Mouse (Mus musculus) CD4-positive helper T cell, adult 2 months (primary cell): Measurements from ENCODE around the gene Ext2.

ENCODE experiments used
- DNase-seq: peaks from one replicate; pipeline ENCODE4 v3.0.0-alpha.2; 2012; ENCODE audit warnings: low read depth, missing footprints, low spot score

Ext2 gene

DNA sequence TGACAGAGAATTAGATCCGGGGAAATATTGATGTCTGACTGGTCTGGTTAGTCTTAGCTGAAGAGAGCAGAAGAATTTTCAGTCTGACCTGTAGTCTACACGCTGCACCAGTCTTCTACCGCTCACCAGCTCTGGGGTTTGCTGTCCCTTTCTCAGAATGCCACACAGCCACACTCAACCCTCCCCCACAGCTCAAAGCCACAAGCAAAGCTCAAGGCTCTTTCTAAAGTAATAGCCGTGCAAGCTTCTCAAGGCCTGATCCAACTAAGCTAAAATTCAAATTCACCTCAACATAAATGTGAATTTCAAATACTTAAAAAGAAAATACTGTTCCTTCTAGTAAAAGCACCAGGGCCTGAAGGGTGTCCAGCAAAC is 45.3 kb downstream of the Ext2 start:
- no peak for DNase-seq

DNA sequence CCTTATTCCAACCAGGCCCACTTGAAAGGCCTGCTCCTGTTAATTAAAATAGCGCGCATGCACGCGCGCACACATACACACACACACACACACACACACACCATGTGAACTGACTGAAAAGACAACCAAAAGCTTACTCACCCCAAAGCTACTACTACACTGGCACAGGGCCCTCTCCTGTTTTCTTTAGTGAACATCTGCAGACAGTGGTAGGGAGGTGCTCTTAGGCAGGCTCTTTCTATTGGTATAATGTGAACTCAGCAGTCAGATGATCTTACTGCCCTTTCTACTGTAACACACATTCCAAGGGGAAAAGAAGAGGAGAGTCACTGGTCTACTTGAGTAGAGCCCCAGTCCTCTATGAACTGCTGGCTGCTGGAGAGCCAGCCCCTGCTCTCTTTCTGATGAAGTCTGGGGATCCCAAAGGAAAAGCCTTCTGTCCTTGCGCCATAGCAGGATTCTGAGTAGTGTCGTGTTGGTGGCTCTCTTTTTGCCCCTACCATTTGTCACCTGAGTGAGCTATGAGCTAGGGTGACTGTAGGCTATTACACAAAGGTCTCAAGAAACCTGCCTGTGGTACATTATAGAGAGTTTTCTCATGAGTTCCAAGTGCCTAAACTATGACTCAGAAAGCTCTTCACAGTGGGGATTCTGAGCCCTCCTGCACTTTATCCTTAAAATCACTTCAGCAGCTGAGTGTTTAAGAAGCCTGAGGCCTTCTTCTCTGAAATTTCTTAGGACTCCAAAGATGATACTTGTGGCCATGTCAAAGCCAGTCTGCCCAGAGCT is 45.9 kb downstream of the Ext2 start:
- DNase-seq = no peak

DNA sequence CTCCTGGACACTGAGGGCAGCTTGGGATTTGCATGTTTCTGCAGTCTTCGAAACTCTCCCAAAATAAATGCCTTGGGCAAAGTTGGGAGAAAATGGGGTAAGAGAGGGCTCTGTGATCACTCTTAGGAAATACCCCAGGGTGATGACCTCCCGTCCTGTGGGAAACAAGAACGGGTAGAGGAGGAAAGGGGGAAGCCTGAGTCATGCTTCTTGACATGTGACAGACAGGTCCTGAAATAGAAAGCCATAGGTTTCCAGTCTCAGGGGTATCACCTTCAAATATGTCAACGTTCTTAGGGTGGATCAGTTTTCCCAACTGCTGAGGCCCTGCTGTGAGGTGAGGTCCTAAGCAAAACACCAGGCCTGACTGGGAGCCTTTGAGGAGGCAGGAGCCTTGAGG is 46.9 kb downstream of the Ext2 start:
- DNase-seq = no peak

DNA sequence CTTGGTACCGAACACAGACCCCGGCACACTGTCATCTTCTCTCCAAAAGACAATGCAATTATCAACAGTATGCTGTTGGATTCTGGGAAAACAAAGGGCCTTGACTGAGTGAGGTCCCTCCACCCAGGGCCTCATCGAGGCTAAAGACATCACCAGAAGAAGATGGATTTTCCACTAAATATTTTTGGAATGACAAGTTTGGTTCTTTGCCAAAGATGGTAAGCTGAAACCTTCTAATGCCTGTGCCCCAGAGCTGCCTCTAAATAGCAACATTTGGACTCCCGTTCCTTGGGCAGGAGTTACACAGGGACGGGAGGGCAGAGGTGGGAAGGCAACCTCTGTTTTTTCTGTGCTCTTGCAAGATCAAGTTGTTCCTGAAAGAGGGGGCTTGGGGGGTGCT is 47.4 kb downstream of the Ext2 start:
- no peak for DNase-seq

DNA sequence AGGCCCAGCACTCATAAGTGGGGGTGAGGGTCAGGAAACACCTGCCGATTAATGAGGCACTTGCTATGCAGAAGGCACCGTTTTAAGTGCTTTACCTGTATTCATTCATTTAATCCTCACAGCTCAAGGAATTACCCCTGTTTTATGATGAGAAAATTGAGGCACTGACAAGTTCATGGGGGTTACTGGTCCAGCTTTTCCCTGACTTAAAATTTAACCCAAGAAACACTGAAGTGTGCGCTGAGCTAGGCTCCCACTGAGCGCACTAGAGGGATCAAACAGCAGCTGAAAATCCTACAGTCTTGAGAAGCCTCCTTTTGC is 49.6 kb downstream of the Ext2 start:
- no peak for DNase-seq

DNA sequence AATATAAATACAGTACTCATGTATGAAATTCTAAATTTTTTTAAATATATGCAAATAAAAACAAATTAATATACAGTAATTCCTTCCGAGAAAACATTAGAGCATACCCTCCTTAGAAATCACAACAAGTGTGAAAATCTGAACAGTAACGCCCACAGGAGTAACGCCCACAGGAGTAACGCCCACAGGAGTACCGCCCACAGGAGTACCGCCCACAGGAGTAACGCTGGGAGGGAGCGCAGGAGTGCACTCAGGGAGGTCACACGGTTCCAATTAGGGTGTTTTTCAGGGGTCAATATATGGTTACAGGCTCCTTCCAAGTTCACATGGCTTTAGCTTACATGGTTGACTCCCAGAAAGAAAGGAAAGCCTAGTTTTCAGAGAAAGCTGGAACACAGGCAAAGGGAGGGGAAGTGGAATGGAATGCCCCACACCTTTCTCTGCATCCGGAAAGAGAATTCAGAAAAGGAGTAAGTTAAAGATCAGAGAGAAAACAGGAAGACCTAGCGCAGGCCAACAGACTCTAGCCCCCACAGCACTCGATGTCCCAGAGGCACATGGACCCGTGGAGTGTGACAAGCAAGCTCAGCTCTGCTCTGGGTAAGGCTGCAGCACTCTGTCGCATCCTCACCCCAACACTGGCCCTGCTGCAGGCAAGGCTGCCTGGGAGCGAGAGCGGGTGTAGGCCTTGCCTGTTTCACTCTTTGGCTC is 50.2 kb downstream of the Ext2 start:
- peak; percentile 7 for DNase-seq

DNA sequence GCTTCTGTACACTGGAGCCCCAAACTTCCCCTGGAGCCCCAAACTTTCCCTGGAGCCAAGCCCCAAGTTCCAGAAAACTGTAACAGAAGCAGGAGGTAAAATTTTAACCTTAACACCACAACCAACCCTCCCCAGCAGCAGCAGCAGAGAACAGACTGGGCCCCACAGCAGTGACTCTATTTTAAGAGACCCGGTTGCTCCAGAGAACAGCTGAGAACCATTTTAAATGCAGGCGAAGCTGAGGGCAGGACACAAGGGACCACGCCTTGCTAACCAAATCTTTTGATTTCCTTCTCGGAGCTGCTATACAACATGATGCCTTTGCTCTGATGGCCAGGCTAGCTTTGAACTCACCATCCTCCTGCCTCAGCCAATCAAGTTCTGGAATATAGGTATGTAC is 51.5 kb downstream of the Ext2 start:
- no peak for DNase-seq

DNA sequence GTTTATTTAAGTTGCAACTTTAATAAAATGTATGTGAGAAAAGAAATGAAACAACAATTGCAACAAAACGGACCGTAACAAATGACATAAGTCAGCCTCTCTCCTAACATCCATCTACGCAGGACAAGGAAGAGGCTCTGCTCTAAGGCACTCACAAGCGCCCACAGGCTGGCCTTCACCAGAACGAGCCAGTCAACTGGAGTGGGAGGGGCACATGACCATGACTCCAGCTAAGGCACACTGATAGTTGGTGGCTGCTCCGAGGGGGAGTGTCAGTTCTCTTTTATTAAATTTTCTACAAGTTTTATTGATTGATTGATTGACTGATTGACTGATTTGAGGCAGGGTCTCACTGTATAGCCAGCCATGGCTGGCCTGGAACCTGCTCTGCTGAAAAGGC is 52.5 kb downstream of the Ext2 start:
- no peak for DNase-seq

DNA sequence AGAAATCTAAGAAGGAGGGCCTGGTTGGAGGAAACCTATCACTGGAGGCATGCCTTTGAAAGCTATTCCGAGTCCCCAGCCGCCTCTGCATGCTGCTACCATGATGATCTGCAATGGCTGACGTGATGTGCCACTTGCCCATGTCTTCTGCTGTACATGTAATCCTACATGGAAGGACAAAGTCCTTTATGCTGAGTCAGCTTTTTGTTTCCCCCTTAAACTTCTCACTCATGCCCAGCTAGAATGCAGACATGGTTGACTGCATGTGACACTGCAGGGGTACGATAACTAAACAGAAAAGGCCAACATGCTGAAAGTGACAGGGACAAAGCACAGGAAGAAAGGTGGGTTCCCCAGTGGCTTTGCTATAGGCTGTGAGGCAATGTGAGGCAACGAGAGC is 56.6 kb downstream of the Ext2 start:
- DNase-seq = no peak

DNA sequence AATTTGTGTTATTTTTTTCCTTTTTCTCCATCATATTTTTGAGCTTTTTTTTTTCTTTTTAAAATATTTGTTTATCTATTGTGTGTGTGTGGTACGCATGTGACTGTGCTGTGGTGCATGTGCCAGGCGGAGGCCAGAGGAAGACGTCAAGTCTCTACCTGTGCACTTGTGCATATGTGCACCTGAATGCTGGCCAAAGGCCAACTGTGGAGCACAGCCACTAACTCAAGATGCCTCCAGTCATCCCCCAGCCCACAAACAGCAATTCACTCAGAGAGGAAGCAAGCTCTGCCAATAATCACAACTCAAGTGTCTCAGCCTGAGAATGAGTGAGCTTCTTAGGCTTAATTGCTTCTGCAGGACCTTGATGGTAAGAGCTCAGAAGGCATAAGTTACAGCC is 58.2 kb downstream of the Ext2 start:
- no peak for DNase-seq

DNA sequence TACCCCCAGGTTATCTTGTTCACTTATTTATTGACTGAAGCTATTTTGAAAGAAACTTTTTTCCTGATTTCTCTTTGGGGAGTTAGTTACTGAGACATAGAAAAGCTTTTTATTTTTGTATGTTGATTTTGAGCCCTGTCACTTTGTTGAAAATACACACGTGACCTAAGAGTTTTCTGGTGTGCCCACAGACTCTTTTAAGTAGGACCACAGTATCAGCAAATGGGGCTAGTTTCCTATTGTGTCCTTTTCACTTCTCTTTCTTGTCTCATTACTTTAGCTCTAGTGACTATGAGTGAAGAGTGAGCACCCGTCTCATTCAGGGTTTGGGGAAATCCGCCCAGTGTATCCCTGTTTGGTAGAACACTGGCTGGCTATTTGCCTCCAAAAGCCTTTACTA is 62.0 kb downstream of the Ext2 start:
- DNase-seq = no peak

DNA sequence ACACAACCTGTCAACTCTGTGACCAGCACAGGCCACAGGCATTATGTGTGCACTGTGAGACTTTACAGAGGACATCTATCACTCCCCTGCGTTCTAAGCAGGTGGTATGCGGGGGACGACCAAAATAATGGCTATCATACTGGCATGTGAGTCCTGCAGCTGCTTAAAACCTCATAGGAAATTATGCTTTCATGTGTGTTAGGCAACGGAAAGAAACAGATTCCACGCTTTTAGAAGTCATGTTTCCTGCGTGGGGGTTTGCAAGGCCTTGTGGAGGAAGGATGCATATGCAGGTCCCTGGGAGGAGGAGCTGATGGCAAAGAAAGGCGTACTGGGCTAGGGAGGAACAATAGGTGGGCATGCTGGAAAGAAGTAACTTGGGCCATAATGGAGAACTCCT is 63.2 kb downstream of the Ext2 start:
- DNase-seq = peak; percentile 30

DNA sequence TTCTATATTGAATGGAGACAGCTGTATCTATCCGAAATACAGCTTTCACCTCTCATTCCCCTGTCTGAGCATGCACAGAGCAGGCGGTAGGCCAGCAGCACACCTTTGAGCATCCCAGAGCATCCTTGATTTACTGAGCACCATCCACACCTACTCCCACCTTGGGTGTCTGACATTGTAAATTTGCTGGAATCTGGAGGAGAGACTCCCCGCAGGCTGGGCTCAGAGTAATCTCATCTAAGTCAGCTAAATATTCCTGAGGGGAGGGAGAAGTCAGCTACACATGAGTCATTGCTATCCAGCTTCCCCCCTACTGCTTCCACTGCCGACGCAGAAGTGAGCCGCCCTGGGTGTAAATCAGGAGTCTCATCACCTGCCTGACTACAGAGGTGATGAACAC is 64.1 kb downstream of the Ext2 start:
- DNase-seq = no peak

DNA sequence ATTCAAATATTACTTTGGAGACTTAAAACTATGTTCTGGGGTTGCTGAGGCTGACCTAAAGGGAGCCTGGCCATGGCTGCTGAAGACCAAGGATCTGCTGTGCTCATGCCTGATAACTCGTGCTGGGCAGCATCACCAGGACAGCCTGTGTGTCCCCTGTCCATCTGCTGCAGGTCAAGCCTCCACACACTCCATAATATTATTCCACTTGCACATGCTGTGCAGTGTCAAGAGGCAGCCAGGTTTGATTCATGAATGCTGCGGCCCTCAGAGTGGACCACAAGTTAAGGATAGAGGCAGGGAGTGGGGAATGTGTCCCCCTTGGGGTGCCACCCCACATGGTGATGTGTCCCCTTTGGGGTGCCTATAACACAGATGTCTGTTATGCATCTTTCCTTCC is 68.0 kb downstream of the Ext2 start:
- DNase-seq = no peak

DNA sequence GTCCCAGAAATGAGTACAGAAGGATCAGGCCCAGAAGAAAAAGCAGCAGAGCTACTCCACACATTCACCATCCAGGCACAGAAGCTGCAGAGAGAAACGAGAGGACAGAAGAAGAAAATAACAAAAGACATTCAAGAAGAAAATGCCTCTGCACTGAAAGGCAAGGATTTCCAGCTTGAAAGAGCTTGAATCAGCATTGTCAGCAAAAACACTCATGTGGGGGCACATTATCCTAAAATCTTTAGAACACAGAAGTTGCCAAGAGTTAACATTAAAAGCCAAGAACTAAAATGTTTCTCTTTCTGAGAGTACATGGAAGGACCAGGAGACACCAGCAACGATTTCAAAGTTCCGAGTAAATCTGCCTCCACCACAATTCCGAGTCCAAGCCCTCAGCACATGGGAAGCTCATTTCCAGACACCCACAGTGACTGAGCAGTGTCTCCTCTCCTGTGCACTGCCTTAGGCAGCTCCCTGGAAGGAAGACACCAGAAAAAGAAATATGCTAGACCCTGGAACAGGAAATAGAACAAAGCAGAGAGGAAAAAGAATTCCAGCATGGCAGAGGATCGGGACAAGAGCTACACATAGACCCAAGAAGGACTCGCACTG is 69.1 kb downstream of the Ext2 start:
- DNase-seq = no peak

DNA sequence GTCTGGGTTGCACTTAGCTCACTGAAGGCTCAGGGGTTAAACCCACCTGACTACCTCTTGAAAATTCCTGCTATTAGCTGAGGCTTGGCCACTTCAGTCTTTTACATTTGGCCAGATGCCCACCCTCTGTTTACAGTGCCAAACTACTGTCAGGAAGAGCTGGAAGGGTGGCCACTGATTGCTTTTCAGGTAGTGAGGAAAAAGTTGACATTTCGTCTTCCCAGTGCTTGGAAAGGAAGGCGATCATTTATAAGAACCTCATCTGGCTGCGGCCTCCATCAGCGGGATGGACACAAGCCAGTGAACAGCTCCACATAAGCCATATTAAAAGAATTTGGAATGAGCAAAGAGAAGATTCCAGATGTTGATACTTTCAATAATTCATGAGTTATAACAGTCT is 72.7 kb downstream of the Ext2 start:
- DNase-seq = no peak

DNA sequence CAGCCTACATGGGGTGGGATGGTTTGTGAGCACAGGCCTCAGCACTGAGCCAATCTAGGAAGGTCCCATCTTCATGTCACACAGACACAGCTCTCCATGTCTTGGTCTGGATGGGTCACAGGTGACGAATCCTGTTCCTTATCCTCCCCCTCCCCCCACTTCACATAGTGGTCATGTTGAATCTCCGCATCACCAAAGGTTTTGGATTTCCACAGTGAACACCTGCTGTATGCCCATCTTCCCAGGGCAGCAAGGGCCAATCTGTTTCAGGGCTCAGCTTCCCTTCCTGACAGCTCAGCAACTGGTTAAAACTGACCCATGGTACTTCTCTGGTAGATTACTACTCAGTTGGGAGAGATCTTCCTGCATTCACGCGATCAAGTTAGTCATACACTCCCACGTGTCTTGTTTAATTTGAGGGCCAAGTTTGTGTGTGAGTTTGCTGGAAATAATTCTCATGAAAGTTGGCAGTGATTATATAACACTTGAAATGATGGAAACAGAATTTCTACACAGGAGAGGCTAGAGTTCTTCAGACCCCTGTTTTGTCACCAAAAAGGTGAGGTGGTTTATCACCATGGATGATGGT is 74.7 kb downstream of the Ext2 start:
- DNase-seq = no peak

DNA sequence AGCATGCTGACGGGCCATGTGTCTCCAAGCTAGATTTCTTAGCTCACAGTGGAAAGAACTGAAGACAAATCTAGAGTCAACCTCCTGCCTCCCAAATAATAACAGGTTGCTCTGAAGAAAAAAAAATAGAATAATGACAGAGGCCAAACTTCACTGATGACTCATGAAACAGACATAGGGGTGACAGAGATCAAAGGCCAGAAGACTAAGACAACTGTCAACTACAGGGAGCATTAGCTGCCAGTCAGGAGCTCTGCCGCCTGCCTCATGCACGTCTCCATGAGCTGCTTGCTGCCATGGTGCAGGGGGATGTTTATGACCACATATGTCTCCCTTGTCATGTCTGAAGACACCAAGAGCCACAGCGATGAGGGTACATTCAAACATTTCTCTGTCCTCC is 75.7 kb downstream of the Ext2 start:
- peak; percentile 22 for DNase-seq

DNA sequence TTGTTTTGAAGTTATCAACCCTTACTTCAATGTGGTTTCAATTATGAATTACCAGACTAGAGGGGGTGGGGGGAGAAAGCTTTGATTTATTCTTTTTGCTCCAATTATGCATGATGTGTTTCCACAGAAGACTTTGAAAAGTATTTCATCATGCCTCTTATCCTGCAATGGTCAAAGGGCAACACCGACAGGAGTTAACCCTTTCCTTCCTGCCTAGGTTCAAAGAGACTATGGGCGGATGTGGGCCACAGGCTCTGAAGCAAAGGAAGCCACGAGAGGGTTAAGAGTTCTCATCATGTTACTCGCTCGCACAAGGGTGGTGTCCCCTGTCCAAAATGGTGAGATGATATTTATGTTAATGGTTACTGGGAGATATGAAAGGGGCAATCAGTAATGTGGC is 76.2 kb downstream of the Ext2 start:
- peak; percentile 60 for DNase-seq

DNA sequence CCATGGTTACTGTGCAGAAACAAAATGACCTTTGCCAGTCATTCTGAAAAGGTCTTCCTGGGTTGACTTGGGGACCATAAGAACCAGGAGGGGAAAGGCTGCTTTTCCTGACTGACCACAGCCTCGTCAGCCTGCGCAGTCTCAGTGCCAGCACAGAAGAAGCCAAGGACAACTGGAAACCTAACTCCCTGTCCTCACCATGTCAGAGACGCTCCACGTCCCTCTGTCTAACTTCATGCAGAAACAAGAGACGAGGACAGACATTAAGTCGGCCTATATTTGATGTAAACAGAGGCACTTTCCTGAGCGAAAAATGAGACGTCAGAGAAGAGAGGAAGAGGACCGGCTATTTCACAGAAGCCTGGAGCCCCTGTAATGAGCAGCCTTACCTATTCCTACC is 76.6 kb downstream of the Ext2 start:
- DNase-seq = no peak

DNA sequence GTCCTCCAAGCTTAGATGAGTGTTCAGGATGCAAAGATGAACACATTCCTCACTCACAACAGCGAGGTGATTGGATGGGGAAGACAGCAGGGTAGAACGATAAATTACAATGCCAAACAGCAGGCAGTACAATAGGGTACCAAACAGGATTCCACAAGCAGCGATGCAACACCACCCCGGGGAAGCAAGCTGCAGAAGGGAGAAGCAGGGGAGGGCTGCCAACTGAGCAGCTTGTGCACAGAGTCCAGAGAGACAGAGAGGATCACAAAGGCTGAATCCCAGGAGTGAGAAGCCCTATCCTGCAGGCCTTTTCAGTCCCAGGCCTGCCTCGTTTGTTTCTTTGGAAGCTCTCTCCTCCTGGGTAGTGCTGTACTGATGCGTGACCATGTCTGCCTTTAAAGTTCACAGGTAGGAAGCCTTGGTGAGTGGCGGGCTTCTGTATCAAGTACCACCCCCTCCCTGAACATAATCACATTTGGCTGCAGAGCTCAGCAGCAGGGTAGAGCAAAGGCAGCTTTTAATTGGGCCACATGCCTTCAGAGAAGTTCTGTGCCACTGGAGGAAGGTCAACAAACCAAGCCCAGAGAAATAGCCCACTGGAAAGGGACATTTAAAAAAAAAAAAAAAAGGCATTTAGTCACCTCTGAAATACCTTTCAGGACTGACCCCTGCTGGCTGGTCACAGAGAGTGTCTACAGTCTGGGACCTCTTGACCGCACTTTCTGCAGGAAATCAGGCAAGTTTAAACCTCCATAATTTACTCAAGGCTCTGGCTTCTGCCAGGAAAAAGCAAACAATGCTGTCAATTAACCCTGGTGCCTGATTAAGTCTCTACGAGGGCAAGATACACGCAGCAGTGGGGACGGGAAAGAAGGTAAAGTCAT is 77.8 kb downstream of the Ext2 start:
- DNase-seq = no peak

DNA sequence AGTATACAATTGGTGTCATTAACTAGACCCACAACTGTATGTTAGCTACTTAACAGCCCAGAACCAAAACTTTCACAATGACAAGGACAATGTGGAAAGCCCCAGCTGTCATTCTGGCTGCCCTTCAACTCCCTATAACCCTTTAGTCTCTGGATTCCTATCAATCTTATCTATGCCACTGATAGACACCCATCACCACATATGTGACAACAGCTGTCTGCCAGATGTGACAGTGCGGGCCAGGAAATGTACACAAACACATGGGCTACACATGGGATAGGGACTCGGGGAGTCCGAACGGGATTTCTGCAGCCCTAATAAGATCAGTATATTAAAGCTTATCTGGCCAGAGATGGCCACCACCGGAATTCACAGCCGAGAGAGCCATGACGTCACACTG is 80.7 kb downstream of the Ext2 start:
- no peak for DNase-seq
